ENCODE assay signal across 11 mouse cellular contexts in genomic region chr11:20649477-20649876, GRCm38 (mm10).
DNase-seq lines count a peak whose midpoint lies in the region; ATAC-seq lines count a peak whose summit lies in the region.
"Had no signal": no experiment of that assay in that cellular context is flagged by ENCODE, and none has a peak within 500 bp of the region (broad histone marks: within the 10 kb centered on the region; RNA-seq: fewer than 3 reads in every experiment).

No protein-coding gene starts in this region.

- H3K9ac ChIP-seq in limb, embryonic 12.5 days (replicated peaks) = no peak overlapping the region
- H3K9ac ChIP-seq in hindbrain, embryonic 11.5 days (ENCODE audit: low read depth, low read length) = no peak overlapping the region
- no peak overlapping the region; the same call in 1 of the 2 replicates for H3K9ac ChIP-seq in neural tube, embryonic 13.5 days

- no peak for DNase-seq in limb, embryonic 10.5 days (ENCODE audit: low spot score)
- peak; percentile 62 for DNase-seq in embryo, embryonic 11 days
- peak; percentile 53 for DNase-seq in hindbrain, embryonic 11.5 days (ENCODE audit: low spot score)
- no peak for DNase-seq in urinary bladder, postnatal 36 days (ENCODE audit: low spot score in 2 of 2)
- DNase-seq in ovary, postnatal 36 days (ENCODE audit: low spot score) = no peak
- DNase-seq in thymus, postnatal 25 days = no peak
- DNase-seq: cerebellum, adult 11 months had no signal

- no peak for ATAC-seq in limb, embryonic 12.5 days (ENCODE audit: insufficient number of reproducible peaks, insufficient read depth, low FRiP score, low TSS enrichment, low read depth)
- peak; percentile 66 for ATAC-seq in hindbrain, embryonic 11.5 days (ENCODE audit: low FRiP score)
- peak; percentile 45; the same call in 1 of the 2 replicates for ATAC-seq in neural tube, embryonic 13.5 days (ENCODE audit: low read depth)
- ATAC-seq: inflammation-experienced regulatory T-cells, adult 6 months had no signal

- no peaks in the 10 kb centered on the region for H3K27me3 ChIP-seq in limb, embryonic 12.5 days
- no peaks in the 10 kb centered on the region for H3K27me3 ChIP-seq in limb, embryonic 10.5 days (ENCODE audit: low read depth, poor library complexity, severe bottlenecking)
- H3K27me3 ChIP-seq in hindbrain, embryonic 11.5 days (ENCODE audit: control insufficient read depth, insufficient read depth, low read length) = no peaks in the 10 kb centered on the region
- no peaks in the 10 kb centered on the region for H3K27me3 ChIP-seq in neural tube, embryonic 13.5 days

- H3K4me3 ChIP-seq in limb, embryonic 12.5 days (replicated peaks) = no peak overlapping the region
- H3K4me3 ChIP-seq in limb, embryonic 10.5 days = no peak overlapping the region
- no peak overlapping the region for H3K4me3 ChIP-seq in hindbrain, embryonic 11.5 days (ENCODE audit: low read depth, low read length)
- H3K4me3 ChIP-seq in neural tube, embryonic 13.5 days = no peak overlapping the region
- H3K4me3 ChIP-seq: heart, embryonic 10.5 days had no signal

- H3K36me3 ChIP-seq in limb, embryonic 12.5 days = peaks cover 30% of the 10 kb centered on the region; the same call in 1 of the 2 replicates
- H3K36me3 ChIP-seq in limb, embryonic 10.5 days = peaks cover 20% of the 10 kb centered on the region
- no peaks in the 10 kb centered on the region for H3K36me3 ChIP-seq in hindbrain, embryonic 11.5 days (ENCODE audit: control insufficient read depth, insufficient read depth, low read length)
- H3K36me3 ChIP-seq in neural tube, embryonic 13.5 days = peaks cover 8% of the 10 kb centered on the region; the same call in 1 of the 2 replicates

- H3K4me1 ChIP-seq in limb, embryonic 12.5 days (replicated peaks) = peaks cover 64% of the 10 kb centered on the region
- H3K4me1 ChIP-seq in limb, embryonic 10.5 days = peaks cover 64% of the 10 kb centered on the region
- H3K4me1 ChIP-seq in hindbrain, embryonic 11.5 days (replicated peaks; ENCODE audit: control insufficient read depth, insufficient read depth, low read length) = peaks cover 21% of the 10 kb centered on the region
- H3K4me1 ChIP-seq in neural tube, embryonic 13.5 days (replicated peaks) = peaks cover 69% of the 10 kb centered on the region

- no peak overlapping the region for H3K4me2 ChIP-seq in limb, embryonic 12.5 days
- 0 out of 2 replicates have a peak overlapping the region, but pooled peaks have one; percentile 6 for H3K4me2 ChIP-seq in hindbrain, embryonic 11.5 days (replicated peaks; ENCODE audit: low read depth, low read length)
- no peak overlapping the region for H3K4me2 ChIP-seq in neural tube, embryonic 13.5 days

- no peaks in the 10 kb centered on the region for H3K9me3 ChIP-seq in limb, embryonic 12.5 days
- H3K9me3 ChIP-seq in limb, embryonic 10.5 days (replicated peaks) = no peaks in the 10 kb centered on the region
- H3K9me3 ChIP-seq in hindbrain, embryonic 11.5 days (ENCODE audit: control insufficient read depth, low read length) = no peaks in the 10 kb centered on the region
- H3K9me3 ChIP-seq in neural tube, embryonic 13.5 days = no peaks in the 10 kb centered on the region
- H3K9me3 ChIP-seq: heart, embryonic 10.5 days had no signal

- WGBS in limb, embryonic 12.5 days = 57% methylated on average over 5 of the region's 5 CpGs
- 79% methylated on average over 5 of the region's 5 CpGs for WGBS in limb, embryonic 10.5 days
- WGBS in hindbrain, embryonic 11.5 days = 43% methylated on average over 5 of the region's 5 CpGs
- 41% methylated on average over 5 of the region's 5 CpGs for WGBS in neural tube, embryonic 13.5 days

- H3K27ac ChIP-seq in limb, embryonic 12.5 days = peak overlapping the region; percentile 66
- H3K27ac ChIP-seq in limb, embryonic 10.5 days = no peak overlapping the region
- H3K27ac ChIP-seq in hindbrain, embryonic 11.5 days (ENCODE audit: low read depth, low read length) = peak overlapping the region; percentile 51
- H3K27ac ChIP-seq in neural tube, embryonic 13.5 days (replicated peaks) = peak overlapping the region; percentile 59; the same call in 1 of the 2 replicates
- H3K27ac ChIP-seq: heart, embryonic 10.5 days had no signal

Comparison
In these comparisons a context has a peak if more than half of its experiments do, and no peak if none do; other contexts are left out.
1. DNase-seq: peak in embryo, embryonic 11 days (single experiment) and hindbrain, embryonic 11.5 days (single experiment); none in limb, embryonic 10.5 days (single experiment), urinary bladder, postnatal 36 days (0 of 2), ovary, postnatal 36 days (single experiment) and thymus, postnatal 25 days (single experiment).